Mouse (Mus musculus) left cerebral cortex, adult 11 months (tissue): ENCODE data around the gene Mta3.
"Not testable (repeated sequence)": the region's sequence is repeated elsewhere in the genome, so short reads cannot be mapped to it uniquely, and the experiment has no call there.

Experiments used
- DNase-seq: peaks from one replicate; pipeline ENCODE4 v3.0.0; 2022; ENCODE audit warnings: low spot score

Gene Mta3

GRCm38 (mm10) chr17:83708891-83709290, 2.9 kb downstream of the Mta3 start:
- DNase-seq = no peak

DNA sequence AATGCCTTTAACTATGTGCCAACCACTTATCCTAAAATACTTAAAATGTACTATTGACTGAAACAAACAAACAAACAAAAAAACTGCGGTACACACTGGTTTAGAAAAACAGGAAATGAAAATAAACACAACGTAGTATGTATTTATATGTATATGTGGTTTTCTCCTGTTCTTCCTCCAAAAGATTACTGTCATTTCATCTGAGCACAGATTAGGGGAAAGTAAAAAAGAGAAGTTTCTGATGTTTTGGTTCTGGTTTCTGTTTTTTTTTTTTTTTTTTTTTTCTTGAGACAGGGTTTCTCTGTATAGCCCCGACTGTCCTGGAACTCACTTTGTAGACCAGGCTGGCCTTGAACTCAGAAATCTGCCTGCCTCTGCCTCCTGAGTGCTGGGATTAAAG, 3.6 kb downstream of the Mta3 start:
- DNase-seq = not testable (repeated sequence)

DNA sequence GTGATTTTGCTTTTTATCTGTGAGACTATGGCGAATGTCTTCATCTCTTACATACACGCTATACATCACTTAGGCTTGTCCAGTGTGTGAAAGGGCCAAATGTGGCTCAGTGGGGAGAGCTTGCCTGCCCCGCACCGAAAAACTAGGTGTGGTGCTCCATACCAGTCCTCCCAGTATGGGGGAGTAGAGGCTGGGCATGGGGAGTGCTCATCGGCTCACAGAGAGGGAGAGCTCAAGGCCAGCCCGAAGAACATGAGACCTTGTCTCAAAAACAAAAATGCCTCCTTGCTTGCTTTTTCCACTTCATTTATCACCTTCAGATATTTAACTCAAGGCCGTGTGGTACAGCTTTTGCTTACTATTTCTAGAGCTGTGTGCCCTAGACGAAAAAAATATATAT, 4.7 kb downstream of the Mta3 start:
- no peak for DNase-seq

GRCm38 (mm10) chr17:83712341-83712740, 6.4 kb downstream of the Mta3 start:
- DNase-seq = no peak

DNA sequence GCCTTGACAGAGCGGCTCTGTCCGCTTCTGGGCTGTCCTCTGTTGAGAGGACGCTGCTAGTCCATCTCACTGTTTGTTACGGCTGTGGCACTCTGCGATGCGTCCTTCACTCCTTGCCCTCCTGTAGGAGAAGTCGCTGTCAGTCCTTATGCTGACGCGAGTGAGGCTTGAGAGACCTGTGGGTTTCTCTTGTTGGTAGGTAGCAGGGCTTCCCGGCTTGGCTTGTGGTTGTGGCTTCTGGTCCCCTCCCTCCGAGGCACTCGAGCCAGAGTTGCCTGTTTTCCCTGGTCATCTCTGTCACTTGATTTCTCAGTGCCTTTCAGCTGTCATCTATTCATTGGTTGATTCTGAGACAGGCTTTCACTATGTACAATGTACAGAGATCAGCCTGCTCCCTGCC, 14.5 kb downstream of the Mta3 start:
- DNase-seq = no peak

DNA sequence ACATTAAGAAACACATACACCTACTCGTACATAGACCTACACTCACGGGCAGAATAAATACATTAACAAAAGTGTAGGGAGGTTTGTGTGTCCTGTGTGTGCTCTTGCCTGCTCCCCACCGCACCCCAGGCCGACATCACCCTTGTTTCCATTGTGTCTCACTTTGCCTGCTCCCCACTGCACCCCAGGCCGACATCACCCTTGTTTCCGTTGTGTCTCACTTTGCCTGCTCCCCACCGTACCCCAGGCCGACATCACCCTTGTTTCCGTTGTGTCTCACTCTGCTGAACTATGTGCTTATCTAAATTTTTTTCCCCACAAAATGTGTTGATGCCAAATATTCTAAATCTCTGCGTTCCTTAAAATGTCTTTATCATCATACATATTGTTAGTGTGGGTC, 15.2 kb downstream of the Mta3 start:
- no peak for DNase-seq

- DNase-seq = no peak
Measured at GRCm38 (mm10) chr17:83723064-83723463, 17.1 kb downstream of the Mta3 start.

- no peak for DNase-seq
Measured at GRCm38 (mm10) chr17:83726496-83726895, 20.5 kb downstream of the Mta3 start.

DNA sequence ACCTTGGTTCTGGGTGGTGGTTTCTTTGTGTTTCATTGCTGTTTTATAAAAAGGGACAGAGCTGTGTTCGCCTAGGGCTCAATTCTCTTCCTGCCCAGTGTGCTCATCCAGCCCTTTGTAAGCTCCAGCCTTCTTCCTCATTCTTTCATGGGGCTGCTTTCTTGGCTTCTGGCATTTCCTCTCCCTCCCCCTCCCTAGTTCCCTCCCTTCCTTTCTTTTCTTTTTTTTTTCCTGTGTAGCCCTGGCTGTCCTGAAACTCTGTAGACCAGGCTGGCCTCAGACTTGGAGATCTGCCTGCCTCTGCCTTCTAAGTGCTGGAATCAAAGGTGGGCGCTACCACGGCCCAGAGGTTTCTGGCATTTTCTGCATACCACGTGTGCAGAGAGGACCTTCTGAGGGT, 21.7 kb downstream of the Mta3 start:
- DNase-seq = no peak

DNA sequence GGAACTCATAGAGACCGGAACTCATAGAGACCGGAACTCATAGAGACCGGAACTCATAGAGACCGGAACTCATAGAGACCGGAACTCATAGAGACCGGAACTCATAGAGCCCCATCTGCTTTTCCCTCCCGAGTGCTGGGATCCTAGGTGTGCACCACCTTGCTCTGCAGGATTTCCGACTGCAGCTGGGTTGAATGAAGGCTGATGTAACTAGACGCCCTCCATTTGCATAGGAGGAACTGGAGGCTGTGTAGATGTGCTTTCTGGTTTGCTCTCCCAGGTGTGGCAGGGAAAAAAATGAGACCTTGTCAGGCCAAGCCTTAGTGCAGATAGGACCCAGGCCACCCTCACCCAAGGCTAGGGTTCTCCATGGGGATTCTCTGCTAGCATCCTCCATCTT, 23.1 kb downstream of the Mta3 start:
- DNase-seq = no peak

- no peak for DNase-seq
Measured at GRCm38 (mm10) chr17:83730123-83730522, 24.2 kb downstream of the Mta3 start.

GRCm38 (mm10) chr17:83732166-83732629, 26.2 kb downstream of the Mta3 start:
- DNase-seq = no peak

DNA sequence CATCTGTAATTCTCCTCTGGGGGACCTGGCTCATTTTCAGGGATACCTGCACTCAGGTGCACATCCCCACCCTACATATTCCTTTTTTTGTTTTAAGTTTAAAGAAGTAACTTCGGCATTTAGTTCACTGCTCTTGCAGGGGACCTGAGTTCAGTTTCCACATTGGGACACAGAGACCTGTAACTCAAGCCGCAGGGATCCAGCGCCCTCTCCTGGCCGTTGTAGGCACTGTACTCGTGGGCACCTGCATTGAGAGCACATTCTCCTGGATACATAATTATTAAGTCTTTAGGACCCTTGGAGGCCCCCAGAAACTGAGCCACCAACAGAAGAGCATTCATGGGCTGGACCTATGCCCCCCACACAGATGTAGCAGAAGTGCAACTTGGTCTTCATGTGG, 26.8 kb downstream of the Mta3 start:
- no peak for DNase-seq

GRCm38 (mm10) chr17:83736701-83737100, 30.7 kb downstream of the Mta3 start:
- DNase-seq = no peak

DNA sequence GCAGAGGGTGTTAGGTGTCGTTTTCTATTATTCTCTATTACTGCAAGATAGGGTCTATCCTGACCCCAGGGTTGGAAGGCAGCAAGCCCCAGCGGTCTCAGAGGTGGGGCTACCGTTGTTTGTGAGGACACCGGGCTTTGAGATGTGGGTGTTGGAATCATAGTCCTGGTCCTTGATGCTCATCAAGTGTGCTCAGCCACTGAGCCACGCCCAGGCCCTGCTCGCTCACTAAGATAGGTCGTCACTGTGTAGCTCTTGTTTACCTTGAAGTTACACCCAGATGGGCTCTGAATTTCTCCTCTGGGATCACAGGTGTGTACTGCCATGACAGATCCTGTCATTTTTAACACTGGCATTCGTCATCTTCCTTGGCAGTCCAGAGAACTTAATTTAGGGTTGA, 31.8 kb downstream of the Mta3 start:
- no peak for DNase-seq

DNA sequence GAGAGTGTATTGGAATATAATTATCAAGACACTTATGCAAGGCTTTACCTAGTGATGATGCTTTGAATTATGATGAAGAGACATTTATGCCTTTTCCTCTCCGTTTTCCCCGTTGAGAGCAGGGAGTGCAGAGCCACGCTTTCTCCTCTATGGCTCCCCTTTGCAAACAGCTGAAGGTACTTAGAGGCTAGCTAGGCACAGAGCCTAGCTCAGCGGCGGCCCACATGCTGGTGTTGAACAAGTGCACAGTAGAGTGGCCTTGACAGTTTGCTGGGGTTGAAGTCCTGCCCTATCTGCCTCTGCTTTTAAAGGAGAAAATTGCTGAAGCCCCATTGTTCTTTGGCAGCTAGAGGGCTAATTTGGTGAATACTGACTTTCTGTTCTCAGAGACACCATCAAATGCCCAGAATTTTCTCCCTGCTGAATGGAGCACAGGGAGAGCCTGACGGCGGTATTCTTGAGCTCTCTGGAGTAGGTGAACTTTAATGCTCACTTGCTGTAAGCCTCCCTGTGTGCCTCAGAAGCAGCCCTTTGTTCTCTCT, 34.2 kb downstream of the Mta3 start:
- DNase-seq = no peak

GRCm38 (mm10) chr17:83741243-83741642, 35.3 kb downstream of the Mta3 start:
- DNase-seq = no peak

GRCm38 (mm10) chr17:83744231-83744824, 38.4 kb downstream of the Mta3 start:
- DNase-seq = no peak

- DNase-seq = no peak
Measured at GRCm38 (mm10) chr17:83747405-83748160, 41.6 kb downstream of the Mta3 start.

- DNase-seq = no peak
Measured at GRCm38 (mm10) chr17:83750216-83750950, 44.4 kb downstream of the Mta3 start.

DNA sequence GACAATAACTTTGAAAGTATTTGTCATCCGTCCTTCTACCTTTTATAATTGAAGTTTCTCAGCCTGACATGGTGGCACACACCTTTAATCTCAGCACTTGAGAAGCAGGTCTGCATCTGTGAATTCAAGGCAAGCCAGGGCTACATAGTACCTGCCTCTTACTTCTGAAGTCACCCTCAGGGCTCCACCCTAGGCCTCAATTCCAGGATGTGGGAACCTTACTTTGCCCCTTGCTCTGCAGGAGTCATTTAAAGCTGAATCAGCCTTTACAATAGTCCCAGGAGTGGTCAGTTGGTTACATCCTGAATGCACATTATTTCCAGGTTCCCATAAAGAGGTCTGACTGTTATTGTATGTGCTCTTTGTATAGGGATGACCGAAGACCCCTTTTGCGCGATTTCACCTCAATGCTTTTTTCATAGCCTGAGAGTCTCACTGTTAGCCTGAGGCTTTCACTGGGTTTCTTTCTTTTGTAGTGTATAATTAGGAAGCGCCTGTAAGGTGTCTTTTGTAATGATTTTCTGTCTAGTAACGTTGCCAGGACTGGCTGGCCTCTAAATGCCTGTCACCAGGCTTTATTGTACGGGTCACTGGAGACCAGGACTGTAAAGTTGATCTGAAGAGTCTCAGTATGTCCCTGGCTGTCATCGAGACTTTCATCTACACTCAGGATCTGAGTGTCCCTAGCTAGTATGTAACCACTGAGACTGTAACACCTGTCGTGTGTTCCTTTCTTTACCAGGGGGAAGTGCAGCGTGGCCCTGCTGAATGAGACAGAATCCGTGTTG, 47.3 kb downstream of the Mta3 start:
- no peak for DNase-seq

GRCm38 (mm10) chr17:83758096-83758495, 52.1 kb downstream of the Mta3 start:
- no peak for DNase-seq
